Mouse (Mus musculus) NIH3T3 (cell line): Measurements from ENCODE around the gene Tcaf1.

Experiments
- DNase-seq: peaks from one replicate; pipeline ENCODE4 v3.0.0-alpha.2; 2012; ENCODE audit warnings: low read depth

Gene Tcaf1

DNA sequence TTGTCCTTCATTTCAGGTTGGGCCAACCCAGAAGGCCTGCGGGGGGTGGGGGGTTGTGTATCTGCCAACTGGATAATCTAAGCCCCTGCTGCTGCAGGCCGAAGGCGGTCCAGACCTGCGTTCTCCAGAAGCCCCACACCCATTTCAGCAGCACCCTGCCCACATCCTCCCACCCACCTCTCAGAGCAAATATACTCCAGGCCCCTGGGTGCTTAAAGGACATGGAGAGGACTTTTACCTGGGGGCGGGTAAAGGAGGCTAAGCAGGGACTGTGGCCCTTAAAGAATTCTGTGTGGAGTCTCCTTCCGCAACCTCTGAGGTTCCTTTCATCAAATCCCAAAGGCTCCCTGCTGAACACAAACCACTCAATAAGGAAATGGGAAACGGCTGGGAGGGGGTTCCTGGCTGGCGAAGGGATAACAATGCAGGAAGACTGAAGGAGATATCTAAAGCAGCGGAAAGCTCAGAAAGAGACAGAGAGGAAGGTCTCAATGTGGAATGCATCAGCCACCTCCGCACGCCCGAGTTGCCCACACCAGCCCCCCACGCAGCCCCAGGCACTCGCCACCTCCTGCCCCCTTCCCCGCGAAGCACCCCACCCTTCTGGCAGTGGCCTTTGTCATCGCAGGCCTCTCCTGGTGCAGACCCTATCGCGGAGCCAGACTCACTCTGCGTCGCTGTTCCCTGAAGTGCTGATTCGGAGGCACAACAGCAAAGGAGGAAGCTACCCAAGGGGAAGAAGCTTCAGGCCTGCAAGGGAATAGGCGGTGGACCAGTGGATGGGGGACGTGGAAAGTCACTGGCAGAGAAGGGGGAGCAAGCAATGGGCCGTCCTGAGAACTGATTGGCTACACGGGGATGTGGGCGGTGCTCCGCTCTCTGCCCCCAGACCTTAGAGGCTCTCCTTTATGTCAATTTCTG lies at the start of gene Tcaf1:
Gene Tcaf1 (minus strand): TSS at position 798 of the 921 bp plus-strand sequence.
- peak; percentile 95 for DNase-seq

DNA sequence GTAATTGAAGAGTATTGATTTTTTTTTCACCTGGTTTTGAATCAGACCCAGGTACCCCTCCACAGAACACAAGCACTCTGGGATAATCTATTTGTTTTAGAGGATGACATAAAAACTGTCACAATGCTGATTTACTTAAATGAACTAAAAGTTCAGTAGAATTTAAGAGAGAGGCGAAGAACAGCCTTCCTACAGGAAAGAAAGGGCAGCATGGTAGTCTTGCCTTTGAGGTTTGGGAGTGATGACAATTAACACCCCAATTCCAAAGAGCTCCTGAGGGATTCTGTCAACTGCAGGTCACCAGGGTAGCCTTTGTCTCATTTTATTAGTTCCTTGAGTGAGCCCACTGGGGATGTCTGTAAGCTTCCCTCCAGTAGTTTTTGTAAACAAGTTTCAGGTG lies 46.2 kb upstream of the Tcaf1 start, which contains the start of gene Olfr38:
Gene Olfr38 (plus strand): TSS at position 301 of the 400 bp plus-strand sequence.
- no peak for DNase-seq

DNA sequence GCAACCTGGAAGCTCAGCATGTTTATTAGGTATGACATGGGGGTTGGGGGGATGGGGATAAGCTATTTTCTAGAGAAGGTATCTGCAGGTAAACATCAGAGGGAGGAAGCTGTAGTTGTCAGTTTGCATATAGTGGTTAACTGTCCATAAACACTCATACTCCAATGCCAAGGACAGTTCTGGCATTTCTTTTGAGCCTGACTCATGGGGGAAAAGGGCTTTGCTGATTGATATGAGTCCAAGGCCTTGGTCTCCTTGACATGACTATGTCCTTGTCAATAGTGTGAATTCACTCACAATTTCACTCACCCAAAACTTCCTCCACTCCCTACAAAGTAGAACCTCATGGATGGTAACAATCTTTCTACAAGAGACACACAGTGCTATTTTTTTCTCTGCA lies 38.0 kb upstream of the Tcaf1 start:
- no peak for DNase-seq

DNA sequence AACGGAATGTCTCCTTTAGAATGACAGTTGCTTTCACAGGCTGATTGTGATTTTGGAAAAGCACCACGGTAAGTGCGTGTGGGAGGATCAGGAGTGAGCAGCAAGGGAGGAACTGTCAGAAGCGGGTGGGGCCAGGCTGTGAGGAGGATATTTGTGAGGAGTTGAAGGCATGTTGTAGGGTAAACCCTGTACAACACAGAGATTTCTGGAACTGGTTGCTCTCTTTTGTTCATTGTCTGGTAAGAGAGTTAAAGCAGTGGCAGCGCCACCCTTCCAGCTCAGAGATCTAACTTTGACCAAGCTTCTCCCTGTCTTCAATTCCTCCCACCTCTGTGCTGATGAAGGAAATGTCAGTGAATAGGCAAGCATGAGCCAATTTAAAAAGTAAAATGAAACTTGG lies 32.4 kb upstream of the Tcaf1 start:
- no peak for DNase-seq

DNA sequence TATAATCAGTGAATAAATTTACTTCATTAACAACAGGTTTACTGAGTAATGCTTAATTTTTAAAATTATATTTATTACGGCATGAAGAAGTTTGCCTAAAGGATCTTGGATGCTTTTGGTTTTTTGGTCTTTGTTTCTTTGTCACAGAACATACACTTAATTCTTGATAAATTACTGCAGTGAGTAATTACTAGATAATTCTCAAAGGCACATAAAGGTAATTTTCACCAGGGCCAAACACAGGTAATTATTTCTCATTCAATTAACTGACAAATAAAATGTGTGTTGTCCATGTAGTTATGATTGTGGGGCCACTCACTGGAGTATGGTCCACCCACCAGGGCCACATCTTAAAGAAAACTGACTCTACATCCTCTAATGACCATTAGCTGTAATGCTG lies 29.2 kb upstream of the Tcaf1 start, which contains the start of gene Olfr453:
Gene Olfr453 (plus strand): TSS at position 301 of the 400 bp plus-strand sequence.
- no peak for DNase-seq

DNA sequence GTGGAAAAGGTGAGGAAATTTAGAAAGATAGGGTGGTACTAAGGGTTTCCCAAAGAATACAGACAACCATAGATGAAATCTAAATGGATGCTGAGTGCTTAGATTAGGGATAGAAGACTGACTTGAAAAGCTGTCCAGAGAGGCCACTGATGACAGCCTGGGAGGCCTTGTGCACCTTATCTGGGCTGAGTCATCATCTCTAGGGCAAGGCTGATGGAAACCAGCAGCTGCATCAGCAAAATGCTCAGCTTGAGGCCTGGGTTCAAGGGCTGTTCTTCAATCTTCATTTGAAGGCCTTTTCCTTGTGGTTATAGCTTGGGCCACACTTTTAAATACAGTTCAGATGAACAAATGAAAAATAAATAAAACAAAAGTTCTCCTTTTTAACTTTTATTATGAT lies 8.1 kb upstream of the Tcaf1 start:
- no peak for DNase-seq

DNA sequence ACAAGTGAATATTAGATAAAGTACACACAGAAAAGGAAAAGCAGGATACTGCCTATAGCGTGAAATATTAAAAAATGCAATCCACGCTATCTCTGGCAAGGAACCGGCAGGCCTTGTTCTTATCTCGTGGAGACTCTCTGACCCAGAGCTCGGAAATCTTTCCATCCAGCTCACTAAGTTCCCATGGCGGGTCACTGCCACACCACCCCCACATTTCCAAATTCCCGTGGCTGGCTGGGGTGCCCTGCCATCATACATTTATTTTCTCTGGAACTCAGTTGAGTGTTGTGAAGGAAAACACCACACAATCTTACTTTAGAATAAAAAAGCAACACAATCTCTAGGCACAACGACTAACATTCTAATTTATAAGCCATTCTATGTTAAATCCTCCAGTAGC lies 4.8 kb upstream of the Tcaf1 start:
- DNase-seq: no peak

DNA sequence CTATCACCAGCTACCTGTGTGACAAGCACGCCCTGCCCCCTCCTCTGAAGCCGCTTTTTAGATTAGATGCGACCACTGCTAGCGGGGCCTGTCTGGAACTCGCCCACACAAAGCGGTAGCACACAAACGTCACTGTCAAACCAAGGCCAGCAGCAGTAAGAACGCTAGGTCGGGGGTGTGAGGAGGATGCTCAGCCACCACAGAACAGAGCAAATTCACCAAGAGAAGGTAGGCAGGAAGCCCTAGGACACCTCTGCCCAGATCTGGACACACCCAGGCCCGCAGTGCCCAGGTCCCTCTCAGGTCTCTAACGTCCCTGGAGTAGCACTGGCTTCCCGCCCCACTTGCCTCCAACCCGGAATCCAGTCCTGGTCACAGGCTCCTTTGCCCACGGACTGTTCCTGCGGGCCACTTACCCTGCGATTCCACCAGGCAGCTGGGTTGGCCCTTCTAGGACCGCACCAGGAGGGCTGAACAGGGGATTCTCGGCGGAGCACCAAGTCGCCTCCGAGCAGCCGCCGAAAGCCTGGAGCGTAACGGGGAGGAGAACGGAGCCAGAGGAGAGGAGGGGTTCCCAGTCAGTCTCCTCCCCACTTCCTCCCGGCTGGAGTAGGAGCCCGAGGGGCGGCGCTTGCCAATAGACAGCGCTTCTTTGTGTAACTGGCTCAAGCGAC lies 17.2 kb downstream of the Tcaf1 start:
- peak; percentile 93 for DNase-seq

DNA sequence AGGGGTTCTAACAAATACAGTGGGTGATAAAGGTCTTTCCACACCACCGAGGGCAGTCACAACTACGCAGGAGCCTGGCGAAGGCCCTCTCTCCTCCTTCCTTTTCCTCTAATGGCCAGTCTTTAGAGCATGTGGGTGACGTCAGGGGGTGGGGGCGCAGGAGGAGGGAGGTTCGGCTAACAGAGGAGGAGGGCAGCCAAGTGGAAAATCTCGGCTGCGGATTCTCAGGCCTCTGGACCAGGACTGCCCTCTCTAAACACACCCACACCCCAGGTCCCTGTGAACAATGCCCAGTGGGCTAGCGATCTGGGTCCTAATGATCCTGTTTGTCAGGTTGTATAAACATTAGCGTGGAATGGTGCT lies 17.8 kb downstream of the Tcaf1 start:
- DNase-seq: peak; percentile 94

DNA sequence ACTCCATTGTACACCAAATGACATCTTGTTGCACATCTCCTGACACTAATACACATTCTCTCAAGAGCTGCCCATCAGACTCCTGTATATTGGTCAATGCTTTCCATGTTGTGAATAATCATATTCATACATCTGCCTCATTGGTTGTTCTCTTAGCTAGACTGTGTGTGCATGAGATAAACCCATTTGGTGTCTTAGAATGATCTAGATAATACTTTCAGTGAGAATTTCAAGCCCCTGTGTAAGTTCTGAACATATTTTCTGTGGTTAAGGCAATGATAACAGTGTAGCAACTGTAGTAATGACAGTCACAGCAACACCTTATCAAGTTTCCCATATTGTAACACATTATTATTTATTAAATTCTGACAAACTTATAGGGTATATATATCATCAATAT lies 20.1 kb downstream of the Tcaf1 start:
- no peak for DNase-seq

DNA sequence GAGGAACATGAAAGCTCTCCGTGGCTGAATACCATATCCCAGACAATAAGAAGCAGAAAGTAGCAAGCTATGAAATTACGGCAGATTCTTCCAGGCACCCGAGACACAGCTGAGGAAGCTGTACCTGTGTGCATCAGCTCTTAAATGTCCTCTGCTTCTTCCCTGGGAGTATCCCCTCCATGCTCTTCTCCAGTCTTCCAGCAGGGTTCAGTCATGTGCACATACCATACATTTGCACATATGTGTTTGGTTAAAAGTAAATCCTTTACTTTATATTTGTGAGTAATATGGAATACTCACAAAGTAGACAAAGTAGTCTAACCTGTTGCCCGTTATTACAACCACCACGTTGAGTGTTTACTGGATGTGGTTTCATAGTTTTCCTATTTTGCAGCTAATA lies 22.0 kb downstream of the Tcaf1 start:
- DNase-seq: peak; percentile 55

DNA sequence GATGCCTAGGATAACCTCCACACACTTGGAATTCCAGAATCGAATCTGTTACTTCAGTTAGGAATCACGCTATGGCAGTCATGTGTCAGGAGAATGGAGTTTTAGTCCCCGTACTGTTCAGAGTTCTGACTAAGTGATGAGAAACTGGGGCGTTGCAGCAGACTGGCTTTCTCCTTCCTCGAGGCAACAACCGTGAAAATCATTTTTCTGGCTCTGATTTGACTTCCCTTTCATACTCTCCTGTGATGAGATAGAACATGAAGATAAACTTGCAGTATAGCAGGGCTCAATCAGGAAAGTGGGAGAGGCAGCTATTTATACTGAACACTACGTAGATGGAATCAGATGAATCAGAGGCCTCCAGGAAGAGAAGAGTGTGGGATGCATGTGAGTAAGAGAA lies 29.8 kb downstream of the Tcaf1 start:
- no peak for DNase-seq

DNA sequence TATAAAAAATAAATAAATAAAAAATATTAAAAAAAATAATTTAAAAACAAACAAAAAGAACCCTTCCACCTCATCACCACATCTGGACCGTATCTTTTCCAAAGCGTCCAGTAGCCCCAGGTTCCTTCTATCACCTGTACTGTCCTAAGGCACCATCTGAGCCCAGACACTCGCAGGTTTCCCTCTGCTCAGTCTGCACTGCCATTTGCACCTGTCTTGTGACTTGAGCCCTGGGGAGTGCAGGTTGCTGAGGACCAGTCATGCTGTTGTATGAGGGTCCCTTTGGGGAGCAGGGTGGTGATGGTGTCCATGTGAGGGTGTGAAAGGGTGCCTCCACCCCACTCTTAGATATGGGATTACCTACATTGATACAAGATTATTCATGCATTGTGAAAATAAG lies 33.9 kb downstream of the Tcaf1 start:
- no peak for DNase-seq

DNA sequence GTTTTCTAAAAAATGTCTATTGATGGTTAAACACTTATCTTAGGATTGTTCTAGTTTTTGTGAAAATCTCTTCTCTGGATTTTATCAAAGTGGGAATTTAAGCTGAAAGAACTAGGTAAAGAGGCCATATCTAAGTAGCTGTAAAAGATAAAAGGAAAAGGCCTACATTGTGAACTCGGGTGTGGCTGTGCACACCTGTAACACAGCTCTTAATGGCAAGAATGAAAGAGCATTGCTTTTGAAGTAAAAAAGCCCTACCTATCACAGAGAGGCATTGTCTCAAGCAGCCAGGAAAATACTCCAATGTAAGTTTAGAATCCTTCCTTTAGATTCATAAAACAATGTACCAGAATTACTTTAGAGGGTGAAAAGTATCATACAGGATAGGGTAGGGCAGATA lies 38.1 kb downstream of the Tcaf1 start:
- no peak for DNase-seq

DNA sequence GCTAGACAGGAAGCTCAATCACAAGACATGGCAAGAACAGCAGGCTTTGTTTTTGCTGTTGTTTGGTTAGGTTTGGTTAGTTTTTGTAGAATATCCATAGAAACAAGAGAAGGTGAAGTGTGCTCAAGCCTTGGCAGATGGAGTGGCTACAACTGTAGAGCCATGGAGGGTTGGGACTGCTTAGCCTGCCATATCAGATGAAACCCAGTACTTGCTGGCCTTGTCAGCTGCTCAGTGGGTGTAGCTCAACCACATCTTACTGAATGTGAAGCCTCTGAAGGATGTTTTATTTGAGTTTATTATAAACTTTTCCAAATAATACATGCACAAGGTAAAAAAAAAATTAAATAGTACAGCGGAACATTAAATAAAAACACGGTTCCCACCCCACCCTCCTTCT lies 42.2 kb downstream of the Tcaf1 start:
- no peak for DNase-seq

DNA sequence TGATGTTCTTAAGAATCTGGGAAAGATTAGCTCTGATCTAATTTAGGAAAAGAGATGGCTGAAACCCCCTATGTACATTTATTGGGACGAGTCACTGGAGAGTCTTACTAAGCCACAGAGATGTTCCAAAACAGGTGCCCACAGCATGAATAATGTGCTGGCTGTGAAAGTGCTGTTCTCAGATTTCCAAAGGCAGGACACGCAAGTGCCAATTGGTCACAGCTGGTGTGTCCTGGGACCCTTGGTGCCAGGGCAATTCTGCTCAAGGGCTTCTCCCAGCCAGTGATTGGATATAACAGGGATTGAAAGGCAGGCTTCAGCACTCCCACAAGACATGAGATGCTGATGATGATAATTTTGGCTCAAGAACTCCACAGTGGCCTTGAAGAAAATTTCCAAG lies 48.1 kb downstream of the Tcaf1 start:
- no peak for DNase-seq

DNA sequence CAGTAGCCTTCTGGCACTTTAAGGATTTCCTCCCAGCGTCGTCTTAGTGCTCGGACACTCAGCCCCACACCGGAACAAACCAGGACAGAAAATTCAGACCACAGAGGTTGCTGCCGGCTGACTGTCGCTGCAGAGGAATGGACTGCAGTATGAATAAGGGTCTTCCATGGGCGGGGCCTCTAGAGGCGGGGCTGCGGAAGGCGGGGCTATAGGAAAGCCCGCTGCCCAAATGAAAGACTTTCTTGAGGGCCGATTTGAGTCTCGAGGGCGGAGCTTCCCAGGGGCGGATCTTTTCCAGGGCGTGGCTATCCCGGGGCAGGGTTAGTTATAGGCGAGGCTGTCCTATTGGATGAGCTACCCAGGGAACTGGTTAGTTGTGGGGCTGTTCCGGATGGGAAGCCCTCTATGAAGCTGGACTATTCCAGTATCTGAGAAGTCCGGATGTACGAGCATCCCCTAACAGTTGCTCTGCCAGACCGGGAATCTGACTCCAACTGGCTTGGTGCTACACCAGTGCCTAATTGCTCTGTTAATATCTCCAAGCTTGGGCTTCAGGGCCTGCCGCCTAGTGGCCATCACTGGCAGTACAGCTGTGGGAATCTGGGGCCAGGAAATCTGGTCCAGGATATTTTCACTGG lies 64.9 kb downstream of the Tcaf1 start, which contains the start of gene Tcaf2:
Gene Tcaf2 (minus strand): TSS at position 343 of the 638 bp plus-strand sequence.
- peak; percentile 92 for DNase-seq

DNA sequence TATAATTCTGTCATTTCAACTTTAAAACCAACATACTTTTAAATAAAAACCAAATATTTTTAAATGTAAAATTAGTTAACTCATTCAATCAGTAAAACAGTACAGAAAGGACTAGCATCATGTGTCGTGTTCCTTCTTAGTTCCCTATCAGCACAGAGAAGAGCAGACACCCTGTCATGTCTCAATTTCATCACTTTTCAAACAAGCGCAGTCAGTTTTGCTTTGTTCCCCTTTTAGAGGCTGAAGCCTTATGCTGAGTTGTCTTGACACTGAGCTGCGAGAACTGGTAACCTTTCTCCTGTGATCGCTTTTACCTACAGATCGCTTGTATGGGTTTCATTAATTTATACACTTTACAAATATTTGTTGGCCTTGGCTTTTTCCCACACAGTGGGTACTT lies 75.5 kb downstream of the Tcaf1 start:
- DNase-seq: no peak

DNA sequence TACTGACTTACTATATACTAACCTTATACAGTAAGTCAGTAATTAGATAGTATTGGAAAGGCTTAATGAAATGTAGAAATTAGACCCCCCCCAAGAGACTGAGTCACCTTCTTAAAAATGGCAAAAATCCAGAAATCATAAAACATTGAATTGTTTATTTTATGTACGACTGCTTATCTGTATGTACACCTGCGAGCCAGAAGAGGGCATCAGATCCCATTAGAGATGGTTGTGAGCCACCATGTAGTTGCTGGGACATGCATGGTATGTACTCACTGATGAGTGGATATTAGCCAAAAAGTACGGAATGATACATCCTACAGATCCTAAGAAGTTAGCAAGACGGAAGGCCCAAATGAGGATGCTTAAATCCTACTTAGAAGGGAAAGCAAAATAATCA lies 78.5 kb downstream of the Tcaf1 start:
- peak; percentile 16 for DNase-seq
